Mouse (Mus musculus): ENCODE results near the gene Nfil3. TPM values are rescaled to one million over a fixed set of nuclear protein-coding genes. Genes with fewer than 3 reads are reported as not detected.

Gene Nfil3
- polyA plus RNA-seq, 1 experiment from 2014 or later = 16.3 TPM

DNA sequence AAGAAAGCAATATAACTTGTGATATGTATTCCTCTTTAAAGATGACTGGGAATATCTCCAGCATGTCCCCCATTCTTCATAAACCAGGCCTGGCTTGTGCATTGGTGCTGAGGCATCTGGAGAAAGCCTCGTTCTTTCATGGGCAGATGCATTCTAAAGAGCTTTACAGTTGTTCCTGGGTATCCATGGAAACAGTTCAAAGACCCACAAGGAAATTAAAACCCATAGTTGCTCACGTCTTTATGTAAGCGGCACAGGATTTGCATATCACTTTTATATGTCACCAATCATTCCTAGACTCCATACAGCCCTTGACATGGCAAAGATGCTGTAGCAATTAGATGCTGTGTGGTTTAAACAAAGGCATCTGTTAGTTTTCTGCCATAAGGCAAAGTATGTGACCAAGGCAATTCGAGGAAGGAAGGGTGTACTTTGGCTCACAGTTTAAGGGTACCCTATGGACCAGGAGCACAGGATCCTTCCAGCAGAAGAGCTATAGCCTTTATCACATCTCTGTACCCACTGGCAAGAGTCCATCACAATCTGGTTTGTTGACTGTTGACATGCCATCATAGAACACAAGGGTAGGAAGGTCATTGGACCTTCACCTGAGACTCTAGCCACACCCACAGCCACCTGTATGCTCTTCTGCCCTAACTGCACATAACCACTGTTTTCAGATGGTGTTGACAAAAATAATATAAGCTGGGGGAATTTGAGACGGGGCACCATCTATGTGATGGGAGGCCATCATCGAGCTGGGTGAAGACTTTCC lies 26.9 kb downstream of the Nfil3 start:
- H3K27me3 ChIP-seq (ENCODE audit: low read depth, poor library complexity, severe bottlenecking) = no peaks in the 10 kb centered on the region
- no peak overlapping the region for H3K4me3 ChIP-seq
- H3K4me1 ChIP-seq = no peaks in the 10 kb centered on the region
- no peak for DNase-seq (ENCODE audit: low spot score)
- H3K9me3 ChIP-seq (replicated peaks) = no peaks in the 10 kb centered on the region
- H3K36me3 ChIP-seq = no peaks in the 10 kb centered on the region
- WGBS = 83% methylated on average over 6 of the region's 6 CpGs
- no peak overlapping the region for H3K27ac ChIP-seq (replicated peaks)

- Histone ChIP-seq H3K9me3 (replicated peaks) (no peaks in the 10 kb centered on the region), H3K36me3 (no peaks in the 10 kb centered on the region), H3K27me3 (ENCODE audit: low read depth, poor library complexity, severe bottlenecking) (no peaks in the 10 kb centered on the region), H3K4me3 (no peak overlapping the region), H3K27ac (replicated peaks) (no peak overlapping the region), H3K4me1 (no peaks in the 10 kb centered on the region)
- DNase-seq (ENCODE audit: low spot score) = no peak
- 86% methylated on average over 3 of the region's 3 CpGs for WGBS
These were observed 31.7 kb downstream of the Nfil3 start for GRCm38 (mm10) chr13:52949211-52949610.

DNA sequence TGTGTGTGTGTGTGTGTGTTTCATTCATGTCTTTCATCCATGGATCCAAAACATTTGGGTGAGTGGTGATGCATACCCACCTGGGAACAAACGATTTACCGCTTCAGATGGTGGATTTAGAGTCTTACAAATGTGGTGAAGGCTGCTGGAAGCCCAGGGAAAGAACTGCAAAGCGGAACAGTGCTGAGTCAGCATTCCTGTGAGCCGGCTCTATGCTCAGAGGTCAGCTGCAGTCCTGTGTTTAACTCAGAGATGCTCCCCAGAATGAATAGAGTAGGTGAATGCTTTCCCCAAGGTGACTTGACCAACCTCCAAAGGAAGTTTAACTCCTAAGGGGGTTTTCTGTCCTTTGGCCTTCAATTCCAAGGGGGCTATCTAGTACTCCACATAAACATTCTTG lies 33.3 kb downstream of the Nfil3 start:
- H3K27ac ChIP-seq (replicated peaks) = no peak overlapping the region
- WGBS = 85% methylated on average over 4 of the region's 4 CpGs
- H3K9me3 ChIP-seq (replicated peaks) = no peaks in the 10 kb centered on the region
- H3K4me3 ChIP-seq = no peak overlapping the region
- peaks cover 6% of the 10 kb centered on the region for H3K4me1 ChIP-seq
- H3K27me3 ChIP-seq (ENCODE audit: low read depth, poor library complexity, severe bottlenecking) = no peaks in the 10 kb centered on the region
- no peak for DNase-seq (ENCODE audit: low spot score)
- no peaks in the 10 kb centered on the region for H3K36me3 ChIP-seq

DNA sequence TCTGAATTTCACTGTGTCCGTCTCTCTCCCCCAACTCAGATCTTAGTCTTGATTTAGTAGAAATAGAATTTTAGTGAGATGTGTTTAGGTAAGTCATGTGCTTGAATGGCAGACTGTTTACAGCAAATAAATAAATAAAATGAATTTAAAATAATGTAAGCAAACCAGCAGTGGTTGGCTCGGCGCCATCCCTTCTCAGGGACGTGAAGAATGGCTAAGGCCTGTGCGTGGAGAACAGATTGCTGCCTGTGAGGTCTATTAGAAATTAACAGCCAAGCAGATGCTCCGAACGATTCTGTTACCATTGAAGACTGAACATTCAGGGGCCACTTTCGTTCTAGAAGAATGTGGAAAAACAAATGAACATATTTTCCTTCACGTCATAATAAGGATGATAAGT lies 35.1 kb downstream of the Nfil3 start:
- H3K27ac ChIP-seq (replicated peaks) = no peak overlapping the region
- no peaks in the 10 kb centered on the region for H3K36me3 ChIP-seq
- H3K4me3 ChIP-seq = no peak overlapping the region
- no peaks in the 10 kb centered on the region for H3K27me3 ChIP-seq (ENCODE audit: low read depth, poor library complexity, severe bottlenecking)
- no peaks in the 10 kb centered on the region for H3K9me3 ChIP-seq (replicated peaks)
- H3K4me1 ChIP-seq = peaks cover 6% of the 10 kb centered on the region
- no peak for DNase-seq (ENCODE audit: low spot score)
- 92% methylated on average over 9 of the region's 9 CpGs for WGBS

- H3K9me3 ChIP-seq (replicated peaks) = no peaks in the 10 kb centered on the region
- no peak overlapping the region for H3K4me3 ChIP-seq
- no peaks in the 10 kb centered on the region for H3K27me3 ChIP-seq (ENCODE audit: low read depth, poor library complexity, severe bottlenecking)
- no peaks in the 10 kb centered on the region for H3K36me3 ChIP-seq
- peaks cover 6% of the 10 kb centered on the region for H3K4me1 ChIP-seq
- WGBS = 85% methylated on average over 4 of the region's 4 CpGs
- no peak overlapping the region for H3K27ac ChIP-seq (replicated peaks)
- DNase-seq (ENCODE audit: low spot score) = no peak
These were observed 36.8 kb downstream of the Nfil3 start for GRCm38 (mm10) chr13:52944116-52944515.

DNA sequence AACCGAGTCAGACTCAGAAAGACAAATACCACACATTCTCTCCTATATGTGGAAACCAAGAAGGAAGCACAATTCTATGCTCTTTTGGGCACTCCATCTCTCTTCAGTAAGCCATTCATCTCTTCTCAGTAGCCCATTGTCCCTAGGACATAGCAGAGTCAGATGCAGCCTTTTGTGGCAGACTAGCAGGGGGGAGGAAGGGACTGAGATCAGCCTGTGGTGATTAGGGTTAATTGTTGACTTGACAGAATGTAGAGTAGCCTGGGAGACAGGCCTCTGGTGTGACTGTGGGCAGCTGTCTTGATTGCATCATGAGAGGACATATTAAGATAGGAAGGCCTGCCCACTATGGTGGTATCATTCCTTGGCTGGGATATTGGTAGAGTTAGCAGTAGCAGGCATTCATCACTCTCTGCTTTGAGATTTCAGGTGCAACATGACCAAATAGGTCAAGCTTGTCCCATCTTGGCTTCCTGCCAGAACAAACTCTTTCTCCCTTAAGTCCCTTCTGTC lies 37.9 kb downstream of the Nfil3 start:
- H3K9me3 ChIP-seq (replicated peaks) = no peaks in the 10 kb centered on the region
- H3K27ac ChIP-seq (replicated peaks) = no peak overlapping the region
- no peaks in the 10 kb centered on the region for H3K27me3 ChIP-seq (ENCODE audit: low read depth, poor library complexity, severe bottlenecking)
- H3K4me1 ChIP-seq = peaks cover 6% of the 10 kb centered on the region
- WGBS = 74% methylated on average over 1 of the region's 1 CpGs
- no peaks in the 10 kb centered on the region for H3K36me3 ChIP-seq
- DNase-seq (ENCODE audit: low spot score) = no peak
- H3K4me3 ChIP-seq = no peak overlapping the region

DNA sequence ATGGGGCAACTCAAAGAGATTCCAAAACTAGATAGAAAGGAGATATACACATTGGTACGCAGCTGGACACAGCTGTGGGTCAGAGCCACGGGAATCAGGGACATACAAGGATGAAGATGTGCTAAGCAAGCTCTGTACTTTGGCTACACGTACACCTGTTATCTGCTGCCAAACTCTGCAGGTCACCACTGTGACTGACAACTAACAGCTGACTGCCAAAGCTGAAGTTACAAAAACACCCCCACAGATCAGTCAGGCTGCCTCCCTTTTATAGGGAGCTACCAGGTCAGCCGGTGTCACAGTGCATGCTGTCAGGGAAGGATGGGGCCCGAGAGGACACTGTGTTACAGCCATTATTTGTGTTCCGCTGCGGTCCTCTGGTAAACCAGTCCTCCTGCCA lies 39.9 kb downstream of the Nfil3 start:
- WGBS = 83% methylated on average over 7 of the region's 7 CpGs
- Histone ChIP-seq H3K36me3 (no peaks in the 10 kb centered on the region), H3K27me3 (ENCODE audit: low read depth, poor library complexity, severe bottlenecking) (no peaks in the 10 kb centered on the region), H3K9me3 (replicated peaks) (no peaks in the 10 kb centered on the region), H3K4me1 (peaks cover 6% of the 10 kb centered on the region), H3K4me3 (no peak overlapping the region), H3K27ac (replicated peaks) (no peak overlapping the region)
- no peak for DNase-seq (ENCODE audit: low spot score)

GRCm38 (mm10) chr13:52930582-52930981 lies 50.3 kb downstream of the Nfil3 start:
- Histone ChIP-seq H3K4me1 (peaks cover 22% of the 10 kb centered on the region), H3K27ac (replicated peaks) (no peak overlapping the region), H3K4me3 (no peak overlapping the region), H3K27me3 (ENCODE audit: low read depth, poor library complexity, severe bottlenecking) (peaks cover 4% of the 10 kb centered on the region; the same call in 1 of the 2 replicates), H3K36me3 (no peaks in the 10 kb centered on the region), H3K9me3 (replicated peaks) (no peaks in the 10 kb centered on the region)
- WGBS = 58% methylated on average over 10 of the region's 10 CpGs
- DNase-seq (ENCODE audit: low spot score) = no peak

DNA sequence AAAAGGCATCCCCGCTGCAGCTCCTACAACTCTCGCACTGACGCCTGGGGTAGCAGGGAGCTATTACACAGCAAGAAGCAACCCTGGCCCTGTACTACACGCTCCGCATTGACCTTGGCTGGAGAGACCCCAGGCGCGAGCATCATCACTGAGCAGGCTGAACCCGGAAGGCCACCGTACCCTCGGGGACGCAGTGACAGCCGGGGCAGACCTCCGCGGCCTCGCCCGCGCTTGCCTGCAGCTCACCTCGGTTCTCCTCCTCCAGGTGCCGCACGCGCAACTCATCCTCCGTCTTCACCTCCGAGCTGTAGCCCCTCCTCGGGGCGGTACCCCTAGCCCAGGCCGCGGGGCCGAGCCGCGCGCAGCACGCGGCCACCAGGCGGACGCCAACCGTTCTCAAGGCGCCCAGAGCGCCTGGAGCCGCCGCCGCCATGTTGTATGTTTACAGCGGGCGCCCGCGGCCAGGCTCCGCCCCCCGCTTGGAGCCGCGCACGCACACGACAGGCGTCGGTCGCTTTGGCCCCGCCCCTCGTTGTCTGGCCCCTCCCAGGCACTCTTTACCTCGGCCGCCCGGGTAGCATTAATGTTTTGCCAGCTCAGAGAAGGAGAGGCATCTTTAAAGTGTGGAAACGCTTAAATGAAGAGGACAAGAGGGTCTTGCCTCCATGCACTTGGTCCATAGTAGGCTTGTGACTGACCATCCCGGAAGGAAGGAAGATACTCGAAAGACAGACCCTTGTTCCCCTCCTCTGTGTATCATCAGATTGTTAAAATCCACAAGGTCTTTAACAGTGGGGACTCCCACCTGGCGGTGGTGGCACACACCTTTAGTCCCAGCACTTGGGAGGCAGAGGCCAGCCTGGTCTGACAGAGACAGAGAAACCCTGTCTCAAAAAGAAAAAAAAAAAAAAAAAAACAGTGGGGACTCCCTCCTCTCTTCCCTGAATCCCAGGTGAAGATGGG lies 51.4 kb downstream of the Nfil3 start, which contains the start of gene Auh:
Auh (minus strand) TSS at position 473 of the 963 bp plus-strand sequence.
- Histone ChIP-seq H3K9me3 (replicated peaks) (no peaks in the 10 kb centered on the region), H3K27me3 (ENCODE audit: low read depth, poor library complexity, severe bottlenecking) (peaks cover 4% of the 10 kb centered on the region; the same call in 1 of the 2 replicates), H3K27ac (replicated peaks) (peak within 1 kb of the TSS; percentile 92), H3K4me3 (peak within 1 kb of the TSS; percentile 88), H3K36me3 (no peaks in the 10 kb centered on the region), H3K4me1 (peaks cover 22% of the 10 kb centered on the region)
- peak; percentile 92 for DNase-seq (ENCODE audit: low spot score)
- WGBS = under 1% methylated on average over 63 of the region's 63 CpGs

- H3K27me3 ChIP-seq (ENCODE audit: low read depth, poor library complexity, severe bottlenecking) = peaks cover 4% of the 10 kb centered on the region; the same call in 1 of the 2 replicates
- 82% methylated on average over 9 of the region's 9 CpGs for WGBS
- H3K4me3 ChIP-seq = peak overlapping the region; percentile 88
- H3K27ac ChIP-seq (replicated peaks) = no peak overlapping the region
- peaks cover 22% of the 10 kb centered on the region for H3K4me1 ChIP-seq
- H3K9me3 ChIP-seq (replicated peaks) = no peaks in the 10 kb centered on the region
- H3K36me3 ChIP-seq = no peaks in the 10 kb centered on the region
- DNase-seq (ENCODE audit: low spot score) = no peak
These were observed 52.5 kb downstream of the Nfil3 start for GRCm38 (mm10) chr13:52928392-52928791.

GRCm38 (mm10) chr13:52924457-52924856 lies 56.4 kb downstream of the Nfil3 start:
- Histone ChIP-seq H3K4me1 (peaks cover 18% of the 10 kb centered on the region), H3K4me3 (no peak overlapping the region), H3K9me3 (replicated peaks) (no peaks in the 10 kb centered on the region), H3K27me3 (ENCODE audit: low read depth, poor library complexity, severe bottlenecking) (no peaks in the 10 kb centered on the region), H3K27ac (replicated peaks) (no peak overlapping the region), H3K36me3 (no peaks in the 10 kb centered on the region)
- 90% methylated on average over 5 of the region's 5 CpGs for WGBS
- DNase-seq (ENCODE audit: low spot score) = no peak

- no peak overlapping the region for H3K4me3 ChIP-seq
- no peak for DNase-seq (ENCODE audit: low spot score)
- no peaks in the 10 kb centered on the region for H3K36me3 ChIP-seq
- no peak overlapping the region for H3K27ac ChIP-seq (replicated peaks)
- WGBS = 88% methylated on average over 8 of the region's 8 CpGs
- no peaks in the 10 kb centered on the region for H3K27me3 ChIP-seq (ENCODE audit: low read depth, poor library complexity, severe bottlenecking)
- H3K4me1 ChIP-seq = peaks cover 4% of the 10 kb centered on the region; the same call in 1 of the 2 replicates
- H3K9me3 ChIP-seq (replicated peaks) = no peaks in the 10 kb centered on the region
These were observed 58.9 kb downstream of the Nfil3 start for GRCm38 (mm10) chr13:52921966-52922365.
